In the genomic region with DNA sequence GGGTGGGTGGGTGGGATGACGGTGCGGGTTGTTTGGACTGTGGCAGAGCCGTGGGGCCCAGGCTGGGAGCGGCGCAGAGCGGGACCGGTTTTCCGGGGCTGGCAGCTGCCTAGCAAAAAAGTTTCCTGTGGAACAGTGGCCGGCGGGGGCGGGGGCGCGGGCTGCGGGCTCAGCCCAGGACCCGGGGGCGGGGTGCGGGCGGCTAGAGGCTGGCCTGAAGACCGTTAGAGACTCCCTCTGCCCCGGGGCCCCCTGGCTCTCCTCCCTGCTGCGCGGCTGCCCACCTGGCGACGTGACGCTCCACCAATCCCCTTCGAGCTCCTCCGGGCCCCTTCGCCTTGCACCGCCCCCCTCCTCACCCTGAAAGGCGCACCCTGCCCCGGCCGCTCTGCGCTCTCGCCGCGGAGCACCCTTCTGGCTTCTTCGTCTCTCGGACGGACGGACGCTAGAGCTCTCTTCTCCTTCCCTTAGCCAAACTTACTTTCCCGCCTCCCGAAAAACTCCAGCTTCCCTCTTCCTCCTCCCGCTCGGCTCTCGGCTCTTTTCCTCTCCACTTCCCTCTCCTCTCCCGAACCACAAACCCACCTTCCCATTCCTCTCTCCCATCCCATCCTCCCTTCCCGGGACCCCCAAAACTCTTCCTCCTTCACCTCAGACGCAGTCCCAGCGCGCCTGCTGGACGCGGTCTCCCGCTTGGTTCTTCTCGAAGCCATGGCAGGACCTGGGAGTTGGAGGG, we compare ENCODE assay signal across 9 mouse cellular contexts. TPM values are rescaled to one million over a fixed set of nuclear protein-coding genes. Genes with fewer than 3 reads are reported as not detected.
DNase-seq lines count a peak whose midpoint lies in the region; ATAC-seq and TF ChIP-seq lines count a peak whose summit lies in the region.
"Had no signal": no experiment of that assay in that cellular context is flagged by ENCODE, and none has a peak within 500 bp of the region (broad histone marks: within the 10 kb centered on the region; RNA-seq: fewer than 3 reads in every experiment).

TSS of gene Nrk (plus strand) at position 390 of the 736 bp plus-strand sequence.

- TF ChIP-seq POLR2A in embryonic fibroblast, embryonic 13.5 days (IDR thresholded peaks at IDR 0.05; ENCODE audit: low read depth, low read length), result no peak
- no peak for TF ChIP-seq POLR2A in olfactory bulb, adult 2 months (IDR thresholded peaks at IDR 0.05; ENCODE audit: insufficient read depth, low read depth, low read length)

- no peak within 1 kb of the TSS for H3K27ac ChIP-seq in kidney, embryonic 16.5 days (ENCODE audit: low read length)
- no peak within 1 kb of the TSS for H3K27ac ChIP-seq in embryonic fibroblast, embryonic 13.5 days (ENCODE audit: insufficient read depth, low read length)
- no peak within 1 kb of the TSS for H3K27ac ChIP-seq in liver, embryonic 13.5 days
- no peak within 1 kb of the TSS for H3K27ac ChIP-seq in olfactory bulb, adult 2 months (ENCODE audit: insufficient read depth, low read depth, low read length)
- H3K27ac ChIP-seq in left cerebral cortex, adult 2 months, result no peak within 1 kb of the TSS

- no peaks in the 10 kb centered on the region for H3K4me1 ChIP-seq in kidney, embryonic 16.5 days (ENCODE audit: insufficient read depth, low read length)
- H3K4me1 ChIP-seq in embryonic fibroblast, embryonic 13.5 days (ENCODE audit: control insufficient read depth, insufficient read depth, low read length), result no peaks in the 10 kb centered on the region
- H3K4me1 ChIP-seq in liver, embryonic 13.5 days (replicated peaks), result no peaks in the 10 kb centered on the region
- H3K4me1 ChIP-seq in olfactory bulb, adult 2 months (ENCODE audit: control insufficient read depth, insufficient read depth, low read length), result peaks cover 6% of the 10 kb centered on the region; the same call in 1 of the 2 replicates

- H3K9me3 ChIP-seq in kidney, embryonic 16.5 days (ENCODE audit: low read length), result no peaks in the 10 kb centered on the region
- H3K9me3 ChIP-seq in liver, embryonic 13.5 days (replicated peaks), result no peaks in the 10 kb centered on the region
- H3K9me3 ChIP-seq: G1E had no signal

- 26% methylated on average over 46 of the region's 55 CpGs for WGBS in kidney, embryonic 16.5 days
- WGBS in liver, embryonic 13.5 days (ENCODE audit: insufficient replicate concordance), result 15% methylated on average over 34 of the region's 55 CpGs
- WGBS in olfactory bulb, adult 2 months, result 23% methylated on average over 49 of the region's 55 CpGs

- no peak for DNase-seq in kidney, adult 8-10 months
- peak; percentile 14 to 21 for DNase-seq in heart, postnatal 36 days
- no peak for DNase-seq in liver, embryonic 13.5 days
- DNase-seq in left cerebral cortex, adult 2 months (ENCODE audit: extremely low spot score in 1 of 2, low spot score in 2 of 2), result no peak
- no peak for DNase-seq in spleen, postnatal 4 days (ENCODE audit: low spot score in 2 of 2)

- H3K4me2 ChIP-seq in kidney, embryonic 16.5 days (replicated peaks; ENCODE audit: low read depth, low read length), result peak within 1 kb of the TSS; percentile 52
- peak within 1 kb of the TSS; percentile 51 for H3K4me2 ChIP-seq in liver, embryonic 13.5 days

- H3K9ac ChIP-seq in kidney, embryonic 16.5 days (replicated peaks; ENCODE audit: low read length), result peak within 1 kb of the TSS; percentile 49; the same call in 1 of the 2 replicates
- no peak within 1 kb of the TSS for H3K9ac ChIP-seq in liver, embryonic 13.5 days

- peak; percentile 94 for ATAC-seq in kidney, embryonic 16.5 days (ENCODE audit: low FRiP score, low TSS enrichment)
- peak; percentile 39; the same call in 1 of the 2 replicates for ATAC-seq in liver, embryonic 13.5 days (ENCODE audit: low read depth)

- intact Hi-C loops in heart, postnatal 36 days (cut with DNase I), result no loop called here
- intact Hi-C loops in left cerebral cortex, adult 2 months (cut with DNase I), result no loop called here

- no peak for TF ChIP-seq CTCF in embryonic fibroblast, embryonic 13.5 days (IDR thresholded peaks at IDR 0.05; ENCODE audit: borderline replicate concordance, insufficient read depth, low read length)
- TF ChIP-seq CTCF in olfactory bulb, adult 2 months (IDR thresholded peaks at IDR 0.05; ENCODE audit: insufficient read depth, low read depth, low read length), result no peak
- TF ChIP-seq CTCF in left cerebral cortex, adult 2 months (IDR thresholded peaks at IDR 0.05), result no peak

- H3K27me3 ChIP-seq in kidney, embryonic 16.5 days (ENCODE audit: insufficient read depth, low read length), result peaks cover 19% of the 10 kb centered on the region
- peaks cover 18% of the 10 kb centered on the region for H3K27me3 ChIP-seq in liver, embryonic 13.5 days

- no peaks in the 10 kb centered on the region for H3K36me3 ChIP-seq in kidney, embryonic 16.5 days (ENCODE audit: insufficient read depth, low read length)
- no peaks in the 10 kb centered on the region for H3K36me3 ChIP-seq in liver, embryonic 13.5 days
- H3K36me3 ChIP-seq: G1E had no signal

- peak within 1 kb of the TSS; percentile 50 for H3K4me3 ChIP-seq in kidney, embryonic 16.5 days (ENCODE audit: low read length)
- peak within 1 kb of the TSS; percentile 60 for H3K4me3 ChIP-seq in embryonic fibroblast, embryonic 13.5 days (ENCODE audit: insufficient read depth, low read length)
- peak within 1 kb of the TSS; percentile 28 for H3K4me3 ChIP-seq in liver, embryonic 13.5 days (replicated peaks)
- H3K4me3 ChIP-seq in olfactory bulb, adult 2 months (ENCODE audit: insufficient read depth, low read depth, low read length), result peak within 1 kb of the TSS; percentile 34
- H3K4me3 ChIP-seq in left cerebral cortex, adult 2 months, result no peak within 1 kb of the TSS

RNA-seq across cellular contexts. Expression of gene Nrk, which starts in this region (rescaled TPM):
- 9.2 and 9.6 TPM in 2 replicates for polyA plus RNA-seq in kidney, embryonic 16.5 days (2015; fragmentation: Nextera tagmentation; extraction: Ambion mirVana)
- polyA plus RNA-seq in embryonic fibroblast, embryonic 13.5 days (2011; ENCODE audit: insufficient read length, low read depth, missing spikeins), result 9.3 and 25.0 TPM in 2 replicates
- total RNA-seq in heart, postnatal 36 days (2021), result 1 to 10 TPM in 1 of 2 experiments, under 1 TPM in 1; 0.89 to 1.4 TPM
- polyA plus RNA-seq in liver, embryonic 13.5 days (2015; fragmentation: Nextera tagmentation; extraction: Ambion mirVana), result 5.4 and 5.5 TPM in 2 replicates
- polyA plus RNA-seq in olfactory bulb, adult 2 months (2012; ENCODE audit: insufficient read depth, insufficient read length, low replicate concordance, missing spikeins), result not detected in 2 replicates
- total RNA-seq in left cerebral cortex, adult 2 months (2021), result under 1 TPM; 0.05 to 0.14 TPM
- polyA plus RNA-seq: G1E had no signal

Comparison
In these comparisons a context has a peak if more than half of its experiments do, and no peak if none do; other contexts are left out.
1. DNase-seq: peak in heart, postnatal 36 days (2 of 2); none in kidney, adult 8-10 months (0 of 2), liver, embryonic 13.5 days (single experiment), left cerebral cortex, adult 2 months (0 of 2) and spleen, postnatal 4 days (0 of 2).